Mouse (Mus musculus) CD4-positive, CD25-positive, alpha-beta regulatory T cell, adult 4 months (primary cell): ENCODE results near the gene Plcd4. TPM values are rescaled to one million over a fixed set of nuclear protein-coding genes. Genes with fewer than 3 reads are reported as not detected.

Experiments used
- ATAC-seq: one replicate; pipeline ENCODE4 v1.8.0; 2017
- polyA plus RNA-seq, 2 experiments: library from polyadenylated mRNA; unstranded; fragments of 100-300 nt; shearing (Covaris generic); gene quantifications; one replicate each; pipeline ENCODE4 v1.2.1; 2017

Gene Plcd4
- polyA plus RNA-seq, 2 experiments from 2014 or later: 1.7 to 2.2 TPM

GRCm38 (mm10) chr1:74600501-74601266 lies 58.0 kb downstream of the Plcd4 start:
- peak; percentile 46 for ATAC-seq

GRCm38 (mm10) chr1:74601267-74601962 lies 58.7 kb downstream of the Plcd4 start, which contains the start of the genes Rnf25 and Stk36:
TSS of gene Rnf25 (minus strand) at chr1:74601397.
TSS of gene Stk36 (plus strand) at chr1:74601445.
- ATAC-seq: peak; percentile 100

Other genes with a start within 250 kb of the Plcd4 start
- 10 to 100 TPM; 16.7 to 27.5 TPM for gene Tmbim1, start 237.3 kb upstream of the Plcd4 start, polyA plus RNA-seq
- gene Catip, start 180.8 kb upstream of the Plcd4 start, polyA plus RNA-seq: under 1 TPM in 1 of 2 experiments, not detected in 1; 0.29 TPM
- gene Slc11a1, start 167.7 kb upstream of the Plcd4 start, polyA plus RNA-seq: 1 to 10 TPM in 1 of 2 experiments, under 1 TPM in 1; 0.78 to 4.0 TPM
- 10 to 100 TPM; 39.8 to 48.3 TPM for gene Ctdsp1, start 151.4 kb upstream of the Plcd4 start, polyA plus RNA-seq
- under 1 TPM; 0.23 to 0.33 TPM for gene Vil1, start 133.5 kb upstream of the Plcd4 start, polyA plus RNA-seq
- 10 to 100 TPM; 46.3 to 48.5 TPM for gene Cnot9, start 36.8 kb upstream of the Plcd4 start, polyA plus RNA-seq
- gene Usp37, start 1.4 kb downstream of the Plcd4 start, polyA plus RNA-seq: 10 to 100 TPM; 30.4 to 38.5 TPM
- 10 to 100 TPM in 1 of 2 experiments, 1 to 10 TPM in 1; 7.2 to 16.2 TPM for gene Zfp142, start 45.4 kb downstream of the Plcd4 start, polyA plus RNA-seq
- gene Bcs1l, start 45.4 kb downstream of the Plcd4 start, polyA plus RNA-seq: 10 to 100 TPM; 16.0 to 18.4 TPM
- 10 to 100 TPM; 19.7 to 31.9 TPM for gene Rnf25, start 58.5 kb downstream of the Plcd4 start, polyA plus RNA-seq
- not detected for gene Stk36, start 58.6 kb downstream of the Plcd4 start, polyA plus RNA-seq
- 10 to 100 TPM; 12.5 to 17.7 TPM for gene Ttll4, start 118.9 kb downstream of the Plcd4 start, polyA plus RNA-seq
- not detected for gene Cyp27a1, start 170.7 kb downstream of the Plcd4 start, polyA plus RNA-seq
- gene Prkag3, start 206.3 kb downstream of the Plcd4 start, polyA plus RNA-seq: not detected
- not detected for gene Wnt6, start 229.0 kb downstream of the Plcd4 start, polyA plus RNA-seq
- gene Wnt10a, start 248.6 kb downstream of the Plcd4 start, polyA plus RNA-seq: under 1 TPM; 0.13 to 0.48 TPM